Mouse (Mus musculus) neural tube, embryonic 14.5 days (tissue): ENCODE measurements around the gene Akr1c18. TPM values are rescaled to one million over a fixed set of nuclear protein-coding genes. Genes with fewer than 3 reads are reported as not detected.
"Not testable (repeated sequence)": the region's sequence is repeated elsewhere in the genome, so short reads cannot be mapped to it uniquely, and the experiment has no call there.

Experiments
- ATAC-seq: fragments of 200-750 bp; cut with Nextera tagmentation; 2 replicates; pipeline ENCODE4 v1.8.0; 2017; ENCODE audit warnings: low read depth, mild to moderate bottlenecking, moderate TSS enrichment, moderate library complexity
- H3K27ac ChIP-seq: fragments of 300-500 bp; sonication (generic); 2 replicates; pipeline ENCODE4 v1.5.1; 2014; ENCODE audit warnings: low read depth, mild to moderate bottlenecking, control low read depth, low read length, moderate library complexity, mixed read lengths
- H3K27me3 ChIP-seq: fragments of 300-500 bp; sonication (generic); 2 replicates; pipeline ENCODE4 v1.6.1; 2014; ENCODE audit warnings: low read length; ENCODE audit not compliant: control insufficient read depth, insufficient read depth
- H3K36me3 ChIP-seq: fragments of 300-500 bp; sonication (generic); 2 replicates; pipeline ENCODE4 v1.6.1; 2014; ENCODE audit warnings: low read length, mixed read lengths; ENCODE audit not compliant: control insufficient read depth, insufficient read depth
- H3K4me1 ChIP-seq: fragments of 300-500 bp; sonication (generic); 2 replicates; pipeline ENCODE4 v1.6.1; 2014; ENCODE audit warnings: low read length; ENCODE audit not compliant: control insufficient read depth, insufficient read depth
- H3K4me2 ChIP-seq: fragments of 300-500 bp; sonication (generic); 2 replicates; pipeline ENCODE4 v1.6.1; 2014; ENCODE audit warnings: mild to moderate bottlenecking, low read depth, low read length, control low read depth
- H3K4me3 ChIP-seq: fragments of 300-500 bp; sonication (generic); 2 replicates; pipeline ENCODE4 v1.5.1; 2014; ENCODE audit warnings: low read depth, low read length, control low read depth, mixed read lengths
- H3K9ac ChIP-seq: fragments of 300-500 bp; sonication (generic); replicated peaks from 2 replicates; pipeline ENCODE4 v1.6.1; 2014; ENCODE audit warnings: low read depth, mild to moderate bottlenecking, control low read depth, low read length, mixed read lengths
- H3K9me3 ChIP-seq: fragments of 300-500 bp; sonication (generic); 2 replicates; pipeline ENCODE4 v1.6.1; 2016; ENCODE audit warnings: low read length; ENCODE audit not compliant: control insufficient read depth
- whole genome bisulfite sequencing: fragments of 180-500 bp; shearing (Covaris S2); extraction: QIAGEN DNeasy Blood & Tissue Kit; methylation state at CpG from one replicate; pipeline ENCODE4 v1.1.7; 2014; 5-methylcytosine and 5-hydroxymethylcytosine counted together
- polyA plus RNA-seq: library from polyadenylated mRNA; unstranded; fragments of >200 nt; fragmentation: Nextera tagmentation; extraction: Ambion mirVana; gene quantifications from 2 replicates; pipeline ENCODE4 v1.2.1, GENCODE M21; 2014

Akr1c18 gene
- polyA plus RNA-seq, 1 experiment from 2014 or later: 0.17 TPM

DNA sequence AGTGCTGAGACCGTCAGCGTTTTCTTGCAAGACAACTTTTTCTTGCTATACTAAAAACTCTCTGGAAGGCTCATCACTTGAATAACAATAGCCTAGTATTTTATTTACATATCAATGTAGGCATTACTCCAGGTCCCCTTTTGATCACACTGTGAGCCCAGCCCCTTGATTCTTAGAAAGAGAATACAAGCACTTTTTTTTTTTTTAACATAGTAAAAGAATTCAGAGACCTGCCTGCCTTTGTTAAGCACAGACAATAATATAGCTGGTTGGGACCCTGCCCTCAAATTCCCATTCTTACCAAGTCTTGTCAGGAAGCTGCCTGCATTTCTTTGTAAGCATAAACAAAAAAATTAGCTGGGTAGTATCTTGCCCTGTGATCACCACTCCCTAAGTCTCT is 4.8 kb upstream of the Akr1c18 start:
- H3K4me3 ChIP-seq: no peak overlapping the region
- no peak for ATAC-seq

DNA sequence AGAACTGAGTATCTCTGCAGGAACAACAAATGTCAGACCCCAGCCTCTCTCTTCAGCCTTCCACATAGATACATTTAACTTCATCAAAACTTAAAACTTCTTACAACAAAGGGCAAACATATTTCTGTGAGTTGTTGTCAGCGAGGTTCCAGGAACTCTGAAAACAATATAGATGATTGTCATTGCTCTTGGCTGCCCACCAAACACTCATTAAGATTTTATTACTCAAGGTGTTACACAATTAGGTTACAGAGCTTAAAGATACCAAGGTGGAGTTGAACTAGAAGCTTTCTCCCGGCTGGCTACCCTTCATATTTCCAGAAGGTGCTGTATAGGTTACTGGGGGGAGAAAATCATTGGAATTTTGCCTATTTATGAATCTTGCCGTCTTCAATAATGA is 3.1 kb upstream of the Akr1c18 start:
- no peaks in the 10 kb centered on the region for H3K27me3 ChIP-seq
- no peak overlapping the region for H3K4me2 ChIP-seq
- no peak overlapping the region for H3K4me3 ChIP-seq
- ATAC-seq: no peak
- 78% methylated on average over 3 of the region's 3 CpGs for WGBS
- H3K36me3 ChIP-seq: no peaks in the 10 kb centered on the region
- H3K27ac ChIP-seq: no peak overlapping the region
- no peak overlapping the region for H3K9ac ChIP-seq
- H3K9me3 ChIP-seq: no peaks in the 10 kb centered on the region
- no peaks in the 10 kb centered on the region for H3K4me1 ChIP-seq

More for the DNA sequence above, 4.8 kb upstream of the Akr1c18 start:
- Histone ChIP-seq H3K4me1 (no peaks in the 10 kb centered on the region), H3K9ac (no peak overlapping the region), H3K27ac (no peak overlapping the region), H3K36me3 (no peaks in the 10 kb centered on the region), H3K27me3 (no peaks in the 10 kb centered on the region), H3K4me2 (no peak overlapping the region), H3K9me3 (no peaks in the 10 kb centered on the region)
- WGBS: 43% methylated on average over 2 of the region's 2 CpGs

DNA sequence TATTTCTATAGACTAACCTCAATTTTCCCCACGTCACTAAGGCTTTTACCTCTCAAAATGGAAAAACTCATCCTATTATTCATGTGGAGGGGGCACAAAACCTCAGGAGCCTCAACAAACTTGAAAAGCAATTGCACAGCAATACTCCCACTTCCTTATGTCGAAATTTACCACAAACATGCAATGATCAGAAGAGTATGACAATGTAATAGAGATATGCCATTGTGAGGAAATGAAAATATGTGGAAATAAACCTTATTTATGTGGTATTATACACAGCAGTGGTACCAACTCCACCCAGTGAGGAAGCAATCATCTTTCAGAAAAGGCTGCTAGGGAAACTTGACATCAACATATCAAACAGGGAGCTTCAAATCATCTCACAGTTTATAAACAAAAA is 2.5 kb upstream of the Akr1c18 start:
- Histone ChIP-seq H3K4me1 (no peaks in the 10 kb centered on the region), H3K4me3 (no peak overlapping the region), H3K9me3 (no peaks in the 10 kb centered on the region), H3K27ac (no peak overlapping the region), H3K9ac (no peak overlapping the region), H3K27me3 (no peaks in the 10 kb centered on the region), H3K36me3 (no peaks in the 10 kb centered on the region), H3K4me2 (no peak overlapping the region)
- ATAC-seq: no peak
- 69% methylated on average over 2 of the region's 2 CpGs for WGBS

DNA sequence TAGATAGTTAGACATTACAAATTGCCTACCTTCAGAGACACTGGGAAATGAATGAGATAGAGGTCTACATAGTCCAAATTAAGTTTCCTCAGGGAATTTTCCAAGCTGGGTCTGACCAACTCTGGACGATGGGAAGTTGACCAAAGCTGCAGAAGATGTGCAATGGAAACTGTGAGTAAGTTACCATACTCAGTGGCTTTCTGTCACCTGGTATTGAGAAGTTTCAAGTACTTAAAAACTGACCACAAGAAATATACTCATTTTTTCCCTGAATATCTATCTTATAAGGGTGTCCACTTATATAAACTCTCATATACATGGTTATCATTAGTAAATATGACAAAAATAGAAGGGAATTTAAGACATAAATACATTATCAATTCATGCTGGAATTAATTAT is 6.2 kb downstream of the Akr1c18 start:
- no peak overlapping the region for H3K4me2 ChIP-seq
- 78% methylated on average over 1 of the region's 1 CpGs for WGBS
- no peak overlapping the region for H3K27ac ChIP-seq
- no peak overlapping the region for H3K9ac ChIP-seq
- H3K4me3 ChIP-seq: no peak overlapping the region
- no peaks in the 10 kb centered on the region for H3K36me3 ChIP-seq
- no peaks in the 10 kb centered on the region for H3K27me3 ChIP-seq
- H3K4me1 ChIP-seq: no peaks in the 10 kb centered on the region
- H3K9me3 ChIP-seq: no peaks in the 10 kb centered on the region
- ATAC-seq: no peak

DNA sequence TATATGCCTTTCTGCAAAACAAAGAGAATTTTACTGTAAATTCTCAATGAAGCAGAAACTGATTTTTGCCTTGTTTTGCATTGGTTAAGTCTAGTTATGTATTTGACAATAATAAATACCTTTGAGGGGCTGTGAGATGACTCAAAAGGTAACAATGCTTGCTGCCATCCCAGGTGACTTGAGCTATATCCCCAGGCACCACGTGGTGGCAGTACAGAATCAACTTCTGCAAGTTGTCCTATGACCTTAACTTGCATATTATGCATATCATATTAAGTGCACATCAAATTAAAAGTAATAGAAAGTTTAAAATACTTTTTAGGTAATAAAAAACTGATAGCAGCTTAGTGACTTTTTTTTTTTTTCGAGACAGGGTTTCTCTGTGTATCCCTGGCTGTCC is 17.4 kb downstream of the Akr1c18 start:
- Histone ChIP-seq H3K27ac (no peak overlapping the region), H3K4me3 (no peak overlapping the region), H3K27me3 (no peaks in the 10 kb centered on the region), H3K9ac (no peak overlapping the region), H3K4me1 (no peaks in the 10 kb centered on the region), H3K9me3 (no peaks in the 10 kb centered on the region), H3K36me3 (no peaks in the 10 kb centered on the region), H3K4me2 (no peak overlapping the region)
- no peak for ATAC-seq
- WGBS: 52% methylated on average over 2 of the region's 2 CpGs

DNA sequence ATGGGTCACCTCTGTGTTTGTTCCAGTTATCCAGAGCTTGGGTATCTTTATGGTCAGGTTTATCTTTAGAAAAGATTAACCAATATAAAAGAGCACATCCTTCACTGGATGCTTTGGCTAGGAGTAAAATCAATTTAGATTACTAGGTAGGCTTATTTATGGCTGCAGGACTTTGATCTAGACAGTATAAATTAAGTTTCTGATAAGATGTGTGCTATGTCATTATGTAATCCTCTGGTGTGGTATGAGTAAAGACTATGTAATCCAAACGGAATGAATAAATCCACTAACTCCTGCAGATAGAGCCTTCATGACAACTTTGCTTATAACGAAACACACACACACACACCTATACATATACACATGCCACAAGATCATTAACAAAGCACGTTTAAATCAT is 18.7 kb downstream of the Akr1c18 start:
- H3K27ac ChIP-seq: no peak overlapping the region
- no peaks in the 10 kb centered on the region for H3K4me1 ChIP-seq
- H3K9me3 ChIP-seq: no peaks in the 10 kb centered on the region
- H3K36me3 ChIP-seq: no peaks in the 10 kb centered on the region
- WGBS: 71% methylated on average over 3 of the region's 3 CpGs
- ATAC-seq: no peak
- no peak overlapping the region for H3K4me2 ChIP-seq
- no peak overlapping the region for H3K9ac ChIP-seq
- H3K27me3 ChIP-seq: no peaks in the 10 kb centered on the region
- H3K4me3 ChIP-seq: no peak overlapping the region

DNA sequence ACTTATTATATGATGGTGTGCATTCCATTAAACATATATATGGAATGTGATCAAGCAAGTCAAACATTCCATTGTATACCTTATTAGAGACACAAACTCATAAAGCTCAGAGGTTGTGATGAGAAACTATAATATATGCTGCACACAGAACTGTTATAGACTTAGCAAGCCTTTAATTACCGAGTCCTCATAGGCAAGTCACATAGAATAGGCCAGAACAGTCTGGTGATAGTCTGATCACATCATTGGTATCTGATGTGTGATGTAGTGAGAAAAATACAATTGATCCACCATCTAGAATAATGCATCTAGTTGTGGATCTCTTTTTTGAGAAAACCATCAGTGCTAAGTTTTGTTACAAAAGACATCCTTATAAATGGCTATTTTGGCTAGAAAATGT is 19.1 kb downstream of the Akr1c18 start:
- Histone ChIP-seq H3K4me2 (no peak overlapping the region), H3K4me3 (no peak overlapping the region), H3K4me1 (no peaks in the 10 kb centered on the region), H3K9me3 (no peaks in the 10 kb centered on the region), H3K36me3 (no peaks in the 10 kb centered on the region), H3K27ac (no peak overlapping the region), H3K9ac (no peak overlapping the region), H3K27me3 (no peaks in the 10 kb centered on the region)
- WGBS: 76% methylated on average over 1 of the region's 1 CpGs
- ATAC-seq: no peak

DNA sequence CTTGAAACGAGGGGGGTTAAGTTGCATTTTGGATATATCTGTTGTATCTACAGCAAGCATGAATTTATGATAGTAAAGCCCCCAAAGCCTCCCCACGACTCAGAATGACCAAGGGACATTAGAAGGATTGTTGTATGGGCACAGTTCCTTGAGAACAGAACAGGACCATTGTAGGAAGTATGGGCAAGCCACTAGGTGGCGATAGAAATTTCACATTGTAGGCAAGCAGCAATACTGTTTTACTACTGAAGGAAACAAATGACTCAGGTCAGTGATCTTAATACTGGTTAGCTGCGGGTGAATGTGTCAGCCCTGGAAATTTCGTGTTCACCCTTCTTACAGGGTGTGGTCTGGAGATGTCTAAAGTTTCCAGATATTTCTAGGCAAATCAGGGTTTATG is 21.4 kb downstream of the Akr1c18 start:
- H3K27ac ChIP-seq: no peak overlapping the region
- H3K4me2 ChIP-seq: no peak overlapping the region
- no peaks in the 10 kb centered on the region for H3K4me1 ChIP-seq
- H3K4me3 ChIP-seq: no peak overlapping the region
- H3K9ac ChIP-seq: no peak overlapping the region
- 42% methylated on average over 5 of the region's 5 CpGs for WGBS
- no peaks in the 10 kb centered on the region for H3K36me3 ChIP-seq
- ATAC-seq: peak; percentile 51; the same call in 1 of the 2 replicates
- no peaks in the 10 kb centered on the region for H3K27me3 ChIP-seq
- no peaks in the 10 kb centered on the region for H3K9me3 ChIP-seq

DNA sequence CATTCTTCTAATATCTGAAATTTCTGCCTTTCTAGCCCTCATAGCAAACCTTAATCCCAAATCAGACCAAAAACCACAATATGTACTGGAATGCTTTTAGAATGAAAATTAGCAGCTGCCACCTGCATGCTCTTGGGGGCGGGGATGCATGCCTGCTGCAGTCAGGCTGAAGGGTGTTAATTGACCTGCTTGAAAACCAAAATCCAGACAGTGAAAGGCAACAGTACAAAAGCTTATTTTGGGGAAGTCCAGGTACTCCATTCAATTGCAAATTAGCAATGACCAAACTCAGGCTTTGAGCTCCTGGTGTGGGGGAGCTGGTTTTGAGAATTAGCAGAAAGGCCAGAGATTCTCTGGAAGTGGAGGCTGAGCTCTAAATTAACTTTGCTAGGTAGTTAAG is 24.6 kb downstream of the Akr1c18 start:
- H3K4me2 ChIP-seq, H3K27ac ChIP-seq, H3K4me1 ChIP-seq, H3K9ac ChIP-seq, H3K9me3 ChIP-seq, H3K4me3 ChIP-seq, ATAC-seq, H3K27me3 ChIP-seq, H3K36me3 ChIP-seq: not testable (repeated sequence)
- 88% methylated on average over 1 of the region's 1 CpGs for WGBS

DNA sequence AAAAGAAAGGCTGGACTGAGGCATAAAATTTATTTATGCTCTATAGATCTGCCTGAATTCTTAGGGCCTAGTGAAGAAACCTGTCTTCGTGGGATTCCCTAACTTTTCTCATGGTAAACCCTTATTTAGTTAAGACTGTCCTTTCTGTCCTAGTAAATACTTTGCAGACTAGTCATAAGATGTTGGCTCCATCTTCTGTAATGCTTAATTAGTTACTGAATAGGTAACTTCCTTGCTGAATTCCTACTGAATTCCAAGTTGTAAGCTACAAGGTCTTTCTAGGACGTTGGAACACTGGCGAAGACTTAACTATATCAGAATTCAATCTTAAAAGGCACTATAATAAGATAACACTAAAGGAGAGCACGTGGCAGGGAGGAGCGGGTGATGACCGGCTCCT is 26.0 kb downstream of the Akr1c18 start:
- WGBS: 92% methylated on average over 6 of the region's 6 CpGs
- not testable (repeated sequence) for H3K9me3 ChIP-seq, H3K36me3 ChIP-seq, H3K27ac ChIP-seq, H3K4me2 ChIP-seq, ATAC-seq, H3K4me1 ChIP-seq, H3K27me3 ChIP-seq, H3K9ac ChIP-seq, H3K4me3 ChIP-seq
